Mouse (Mus musculus) thymus, postnatal 36 days (tissue): ENCODE results near the gene Slc39a5.

ENCODE experiments used
- DNase-seq, 2 experiments: peaks; one replicate each; pipeline ENCODE4 v3.0.0; 2022; ENCODE audit warnings: mixed read lengths in 2 of 2

Gene Slc39a5

DNA sequence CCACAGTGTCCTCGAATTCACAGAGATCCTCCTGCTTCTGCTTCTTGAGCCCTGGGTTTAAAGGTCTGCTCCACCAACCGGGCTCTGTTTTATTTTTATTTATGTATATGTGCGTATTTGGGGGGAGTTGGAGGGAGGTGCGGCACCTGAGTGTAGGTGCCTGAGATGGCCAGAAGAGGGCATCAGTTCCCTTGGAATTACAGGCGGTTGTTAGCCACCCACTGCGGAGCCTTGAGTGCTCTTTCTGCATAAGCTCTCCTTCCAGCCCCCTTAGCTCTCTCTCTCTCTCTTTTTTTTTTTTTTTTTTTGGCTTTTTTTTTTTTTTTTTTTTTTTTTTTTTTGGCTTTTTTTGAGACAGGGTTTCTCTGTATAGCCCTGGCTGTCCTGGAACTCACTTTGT, 26.6 kb downstream of the Slc39a5 start:
- no peak for DNase-seq

DNA sequence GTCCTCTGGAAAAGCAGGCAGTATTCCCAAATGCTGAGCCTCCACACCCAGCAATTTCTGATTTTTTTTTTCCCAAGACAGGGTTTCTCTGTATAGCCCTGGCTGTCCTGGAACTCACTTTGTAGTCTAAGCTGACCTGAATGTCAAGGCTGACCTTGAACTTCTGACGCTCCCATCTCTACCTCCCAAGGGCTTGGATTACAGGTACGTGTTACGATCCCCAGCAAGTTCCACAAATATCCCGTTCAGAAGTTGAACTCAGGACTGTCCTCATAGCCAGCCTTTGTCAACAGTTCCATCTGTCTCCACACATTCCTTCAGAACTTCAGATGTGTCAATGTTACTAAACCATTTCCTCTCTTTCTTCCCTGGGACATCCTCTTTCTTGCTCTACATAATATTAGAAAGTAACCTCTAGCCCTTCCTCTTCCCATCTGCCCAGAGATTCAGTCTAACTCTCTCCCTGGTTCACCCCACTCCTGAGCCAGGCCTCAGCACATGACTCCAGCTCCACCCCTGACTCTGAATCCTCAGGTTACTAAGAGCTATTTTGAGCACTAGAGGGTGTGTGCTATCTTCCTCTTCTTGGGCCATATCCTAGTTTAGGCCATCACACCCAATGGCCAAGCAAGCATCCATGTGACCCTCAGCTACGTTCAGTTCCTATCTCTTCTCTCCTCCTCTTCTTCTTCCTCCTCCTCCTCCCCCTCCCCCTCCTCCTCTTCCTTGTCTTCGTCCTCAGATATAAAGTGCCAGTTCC, 27.9 kb downstream of the Slc39a5 start:
- DNase-seq = no peak

- no peak for DNase-seq
These were observed 28.9 kb downstream of the Slc39a5 start for GRCm38 (mm10) chr10:128372142-128372541.

DNA sequence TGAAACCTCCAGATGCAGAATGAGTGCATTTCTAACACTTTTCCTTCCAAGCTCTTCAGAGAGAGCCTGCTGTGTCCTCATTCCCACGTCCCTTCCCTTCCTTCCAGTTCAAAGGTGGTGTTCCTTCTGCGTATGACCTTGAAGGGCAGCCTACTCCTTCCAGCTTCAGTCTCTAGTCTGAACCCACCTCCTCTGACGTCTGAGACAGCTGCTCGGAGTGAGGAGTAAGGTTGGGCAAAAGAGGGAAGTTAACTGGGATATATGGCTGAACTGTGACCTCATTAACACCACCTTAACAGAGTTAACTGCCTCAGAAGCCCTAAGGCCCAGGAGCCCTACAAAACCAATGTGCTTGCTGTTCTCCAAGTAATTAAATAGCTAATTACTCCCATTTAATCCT, 30.4 kb downstream of the Slc39a5 start:
- DNase-seq = no peak

GRCm38 (mm10) chr10:128370021-128370420, 31.0 kb downstream of the Slc39a5 start:
- DNase-seq = no peak

- no peak for DNase-seq
These were observed 31.4 kb downstream of the Slc39a5 start for GRCm38 (mm10) chr10:128369599-128369998.

GRCm38 (mm10) chr10:128369218-128369543, 31.8 kb downstream of the Slc39a5 start:
- no peak for DNase-seq

- peak; percentile 87 to 93 for DNase-seq
These were observed 32.4 kb downstream of the Slc39a5 start, which contains the start of gene Coq10a for GRCm38 (mm10) chr10:128368402-128369217. TSS of gene Coq10a (minus strand) at chr10:128368997.

- no peak for DNase-seq
These were observed 33.1 kb downstream of the Slc39a5 start for GRCm38 (mm10) chr10:128367899-128368401.

DNA sequence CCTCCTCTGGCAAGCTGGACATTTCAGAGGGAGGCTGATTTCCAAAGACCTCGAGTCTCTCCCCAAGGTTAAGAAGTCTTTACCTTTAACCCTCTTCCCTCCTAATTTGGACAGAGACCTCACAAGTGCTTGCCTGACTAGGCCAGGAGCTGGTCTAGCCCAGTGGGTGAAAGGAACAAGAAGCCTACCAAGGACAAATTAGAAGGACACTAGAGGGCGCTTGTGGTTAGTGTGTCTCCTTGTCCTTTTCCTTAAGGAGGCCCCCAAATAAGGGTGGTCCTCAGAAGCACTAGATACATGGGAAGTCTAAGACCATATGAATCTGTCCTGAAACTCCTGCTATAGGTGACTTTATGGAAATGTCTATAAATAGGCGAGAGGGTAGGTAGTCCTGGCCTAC, 38.5 kb downstream of the Slc39a5 start:
- no peak for DNase-seq

GRCm38 (mm10) chr10:128361836-128362235, 39.2 kb downstream of the Slc39a5 start:
- no peak for DNase-seq

- no peak for DNase-seq
These were observed 41.8 kb downstream of the Slc39a5 start for GRCm38 (mm10) chr10:128359226-128359625.

DNA sequence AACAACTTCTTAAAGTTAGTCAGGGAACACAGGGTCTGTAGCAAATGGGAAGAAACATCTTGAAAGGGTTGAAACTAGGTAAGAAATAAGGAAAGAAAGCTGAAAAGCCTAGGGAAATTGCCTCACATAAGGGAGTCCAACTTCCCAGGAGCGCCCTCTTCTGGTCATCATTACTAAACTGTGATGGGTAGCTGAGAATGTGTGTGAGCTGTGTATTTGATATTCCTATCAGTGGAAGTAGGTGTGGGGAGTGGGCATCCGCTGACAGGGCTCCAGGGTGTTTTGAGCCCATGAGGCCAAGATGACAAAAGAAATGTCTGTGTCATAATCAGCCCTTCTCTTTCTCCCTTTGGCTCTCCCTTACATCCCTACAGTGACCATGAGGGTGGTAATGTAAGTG, 42.2 kb downstream of the Slc39a5 start:
- peak; percentile 33 to 34 for DNase-seq

DNA sequence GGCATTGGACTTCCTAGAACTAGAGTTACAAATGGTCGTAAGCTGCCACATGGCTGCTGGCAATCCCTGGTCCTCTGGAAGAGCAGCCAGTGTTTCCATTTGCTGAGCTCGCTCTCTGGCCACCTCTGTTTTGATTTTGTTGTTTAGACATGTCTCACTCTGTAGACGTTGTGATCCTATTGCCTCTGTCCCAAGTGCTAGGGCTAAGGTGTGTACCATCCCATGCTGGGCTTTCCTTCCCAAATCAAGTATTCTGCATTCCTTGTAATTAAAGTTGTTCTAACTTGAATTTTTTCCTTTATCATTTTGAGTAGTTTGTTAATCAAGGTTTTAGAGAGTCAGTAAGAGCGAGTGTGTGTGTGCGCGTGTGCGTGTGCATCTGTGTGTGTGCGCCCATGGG, 53.5 kb downstream of the Slc39a5 start:
- DNase-seq = no peak
